Mouse (Mus musculus) stomach, postnatal 0 days (tissue): ENCODE measurements around the gene Trmt1. TPM values are rescaled to one million over a fixed set of nuclear protein-coding genes. Genes with fewer than 3 reads are reported as not detected.

Source experiments
- ATAC-seq: fragments of 200-750 bp; cut with Nextera tagmentation; 2 replicates; pipeline ENCODE4 v1.8.0; 2017; ENCODE audit not compliant: low FRiP score, low TSS enrichment
- DNase-seq: peaks from one replicate; pipeline ENCODE4 v3.0.0-alpha.2; 2016; ENCODE audit warnings: low spot score
- H3K27ac ChIP-seq: fragments of 300-500 bp; sonication (generic); replicated peaks from 2 replicates; pipeline ENCODE4 v1.5.1; 2014; ENCODE audit warnings: mild to moderate bottlenecking, control low read depth
- H3K27me3 ChIP-seq: fragments of 300-500 bp; sonication (generic); 2 replicates; pipeline ENCODE4 v1.6.1; 2014; ENCODE audit warnings: low read length; ENCODE audit not compliant: control insufficient read depth, insufficient read depth
- H3K36me3 ChIP-seq: fragments of 300-500 bp; sonication (generic); 2 replicates; pipeline ENCODE4 v1.6.1; 2014; ENCODE audit warnings: low read length, mixed read lengths; ENCODE audit not compliant: control insufficient read depth, insufficient read depth
- H3K4me1 ChIP-seq: fragments of 300-500 bp; sonication (generic); replicated peaks from 2 replicates; pipeline ENCODE4 v1.6.1; 2014; ENCODE audit warnings: antibody characterized with exemption; ENCODE audit not compliant: control insufficient read depth, insufficient read depth
- H3K4me2 ChIP-seq: fragments of 300-500 bp; sonication (generic); replicated peaks from 2 replicates; pipeline ENCODE4 v1.6.1; 2014; ENCODE audit warnings: low read depth, mild to moderate bottlenecking, control low read depth, moderate library complexity
- H3K4me3 ChIP-seq: fragments of 300-500 bp; sonication (generic); 2 replicates; pipeline ENCODE4 v1.5.1; 2014; ENCODE audit warnings: low read depth, low read length, control low read depth
- H3K9ac ChIP-seq: fragments of 300-500 bp; sonication (generic); 2 replicates; pipeline ENCODE4 v1.6.1; 2014; ENCODE audit warnings: mild to moderate bottlenecking, low read length, control low read depth, mixed read lengths
- H3K9me3 ChIP-seq: fragments of 300-500 bp; sonication (generic); 2 replicates; pipeline ENCODE4 v1.6.1; 2016; ENCODE audit warnings: low read length; ENCODE audit not compliant: control insufficient read depth
- CTCF ChIP-seq: IDR thresholded peaks from 2 replicates; pipeline ENCODE4 v1.5.1; 2016; ENCODE audit warnings: antibody characterized with exemption, low read depth, mild to moderate bottlenecking, moderate library complexity
- EP300 ChIP-seq: optimal IDR thresholded peaks from 2 replicates; pipeline ENCODE3; 2016; ENCODE audit warnings: antibody characterized with exemption
- WGBS: fragments of 180-500 bp; shearing (Covaris S2); extraction: QIAGEN DNeasy Blood & Tissue Kit; methylation state at CpG from one replicate; pipeline ENCODE4 v1.1.7; 2014; 5-methylcytosine and 5-hydroxymethylcytosine counted together
- polyA plus RNA-seq: library from polyadenylated mRNA; unstranded; fragments of >200 nt; fragmentation: Nextera tagmentation; extraction: Ambion mirVana; gene quantifications from 2 replicates; pipeline ENCODE4 v1.2.1, GENCODE M21; 2015

Gene Trmt1
- polyA plus RNA-seq, 1 experiment from 2014 or later: 45.1 TPM

- no peaks in the 10 kb centered on the region for H3K27me3 ChIP-seq
- TF ChIP-seq EP300 (no peak), CTCF (peak; percentile 27; the same call in 1 of the 2 replicates)
- DNase-seq (no peak), ATAC-seq (no peak)
- no peaks in the 10 kb centered on the region for H3K36me3 ChIP-seq
- H3K27ac ChIP-seq: no peak overlapping the region
- WGBS: 70% methylated on average over 7 of the region's 7 CpGs
- H3K9me3 ChIP-seq: no peaks in the 10 kb centered on the region
- H3K4me3 ChIP-seq: no peak overlapping the region
- H3K4me1 ChIP-seq: no peaks in the 10 kb centered on the region
- no peak overlapping the region for H3K9ac ChIP-seq
- H3K4me2 ChIP-seq: no peak overlapping the region
These were observed 45.4 kb upstream of the Trmt1 start for GRCm38 (mm10) chr8:84640617-84641294.

- H3K9me3 ChIP-seq: no peaks in the 10 kb centered on the region
- no peak for TF ChIP-seq EP300
- peak; percentile 35; the same call in 1 of the 2 replicates for TF ChIP-seq CTCF
- 72% methylated on average over 1 of the region's 1 CpGs for WGBS
- DNase-seq (no peak), ATAC-seq (no peak)
- H3K4me2 ChIP-seq: no peak overlapping the region
- H3K4me3 ChIP-seq: no peak overlapping the region
- no peak overlapping the region for H3K9ac ChIP-seq
- H3K27me3 ChIP-seq: no peaks in the 10 kb centered on the region
- H3K27ac ChIP-seq: no peak overlapping the region
- no peaks in the 10 kb centered on the region for H3K36me3 ChIP-seq
- no peaks in the 10 kb centered on the region for H3K4me1 ChIP-seq
These were observed 44.3 kb upstream of the Trmt1 start for GRCm38 (mm10) chr8:84641578-84642361.

DNA sequence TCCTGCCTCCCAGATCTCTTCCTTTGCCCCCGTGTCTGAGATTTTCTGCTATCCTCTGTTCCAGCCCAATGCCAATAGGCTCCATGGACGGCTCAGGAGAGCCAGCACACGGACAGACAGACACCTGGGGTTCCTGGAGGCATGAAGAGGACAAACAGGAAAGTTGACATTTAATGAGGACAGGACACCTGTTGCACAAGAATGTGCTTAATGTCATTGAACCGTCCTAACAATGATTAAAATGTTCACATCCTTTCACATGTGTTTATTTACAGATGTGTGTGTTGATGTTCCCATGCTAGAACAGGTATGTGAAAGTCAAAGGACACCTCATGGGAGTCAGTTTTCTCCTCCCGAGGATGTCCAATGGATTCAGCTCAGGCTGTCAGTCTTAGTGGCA lies 43.1 kb upstream of the Trmt1 start:
- no peaks in the 10 kb centered on the region for H3K4me1 ChIP-seq
- ATAC-seq (no peak), DNase-seq (no peak)
- H3K9ac ChIP-seq: no peak overlapping the region
- no peak overlapping the region for H3K4me3 ChIP-seq
- WGBS: 61% methylated on average over 5 of the region's 5 CpGs
- H3K27me3 ChIP-seq: no peaks in the 10 kb centered on the region
- H3K27ac ChIP-seq: no peak overlapping the region
- no peak overlapping the region for H3K4me2 ChIP-seq
- H3K36me3 ChIP-seq: no peaks in the 10 kb centered on the region
- TF ChIP-seq EP300 (no peak), CTCF (no peak)
- no peaks in the 10 kb centered on the region for H3K9me3 ChIP-seq

- no peak overlapping the region for H3K4me2 ChIP-seq
- H3K4me1 ChIP-seq: no peaks in the 10 kb centered on the region
- no peak for ATAC-seq
- H3K27me3 ChIP-seq: no peaks in the 10 kb centered on the region
- no peaks in the 10 kb centered on the region for H3K9me3 ChIP-seq
- no peak overlapping the region for H3K4me3 ChIP-seq
- no peaks in the 10 kb centered on the region for H3K36me3 ChIP-seq
- WGBS: 52% methylated on average over 6 of the region's 6 CpGs
- H3K9ac ChIP-seq: no peak overlapping the region
- no peak overlapping the region for H3K27ac ChIP-seq
- peak; percentile 48 for TF ChIP-seq CTCF
- no peak for TF ChIP-seq EP300
- no peak for DNase-seq
These were observed 39.3 kb upstream of the Trmt1 start for GRCm38 (mm10) chr8:84646800-84647199.

DNA sequence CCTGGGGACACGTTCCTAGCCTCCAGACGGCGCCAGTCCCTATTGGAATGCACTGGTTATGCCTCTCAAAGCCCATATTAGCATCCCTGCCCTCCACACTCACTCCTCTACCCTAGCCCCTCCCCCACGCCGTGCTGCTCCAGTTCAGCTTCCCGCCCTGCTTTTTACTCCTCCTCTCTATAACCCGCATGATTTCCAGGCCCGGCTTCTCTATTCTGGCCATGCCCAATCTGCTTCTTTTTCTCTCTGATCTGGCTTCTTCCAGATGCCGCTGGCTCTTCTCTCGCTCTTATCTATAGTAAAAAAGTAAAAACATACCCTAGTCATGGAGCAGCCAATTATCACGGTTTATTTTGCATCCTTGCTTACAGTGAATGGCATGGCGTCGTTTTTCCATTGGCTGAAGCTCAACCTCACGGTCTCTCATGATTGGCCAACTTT lies 38.6 kb upstream of the Trmt1 start:
- no peaks in the 10 kb centered on the region for H3K9me3 ChIP-seq
- H3K36me3 ChIP-seq: no peaks in the 10 kb centered on the region
- H3K27ac ChIP-seq: no peak overlapping the region
- H3K4me2 ChIP-seq: peak overlapping the region; percentile 15; the same call in 1 of the 2 replicates
- TF ChIP-seq EP300 (no peak), CTCF (peak; percentile 31)
- peak; percentile 57 for DNase-seq
- no peak overlapping the region for H3K9ac ChIP-seq
- WGBS: 4% methylated on average over 14 of the region's 14 CpGs
- no peaks in the 10 kb centered on the region for H3K27me3 ChIP-seq
- H3K4me1 ChIP-seq: no peaks in the 10 kb centered on the region
- no peak overlapping the region for H3K4me3 ChIP-seq
- ATAC-seq: peak; percentile 52

DNA sequence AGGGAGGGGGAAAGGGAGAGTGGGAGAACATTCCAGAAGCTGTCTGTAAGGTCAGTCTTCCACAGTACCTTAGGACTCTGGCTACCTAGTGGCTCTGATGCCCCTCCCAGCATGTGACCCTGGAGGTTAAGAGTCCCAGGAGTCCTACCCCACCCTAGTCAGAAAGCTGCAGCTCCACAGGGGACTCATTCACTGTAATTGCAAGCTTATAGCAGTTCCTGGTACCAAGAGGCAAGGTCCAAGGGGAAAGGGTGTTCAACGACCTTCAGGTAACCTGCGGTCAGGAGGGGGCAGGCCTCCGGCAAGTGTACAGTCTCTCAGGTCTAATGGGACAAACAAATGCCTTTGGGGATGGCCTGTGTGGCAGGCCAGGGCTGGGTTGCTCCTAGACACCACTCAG lies 35.9 kb upstream of the Trmt1 start:
- Histone ChIP-seq H3K4me1 (no peaks in the 10 kb centered on the region), H3K36me3 (no peaks in the 10 kb centered on the region), H3K9me3 (no peaks in the 10 kb centered on the region), H3K4me2 (no peak overlapping the region), H3K4me3 (no peak overlapping the region), H3K9ac (no peak overlapping the region), H3K27ac (peak overlapping the region; percentile 40; the same call in 1 of the 2 replicates), H3K27me3 (no peaks in the 10 kb centered on the region)
- WGBS: 41% methylated on average over 3 of the region's 3 CpGs
- ATAC-seq (peak; percentile 63), DNase-seq (peak; percentile 31)
- TF ChIP-seq EP300 (no peak), CTCF (no peak)
